Comparison of ENCODE assay signal across 14 mouse cellular contexts in the genomic region with DNA sequence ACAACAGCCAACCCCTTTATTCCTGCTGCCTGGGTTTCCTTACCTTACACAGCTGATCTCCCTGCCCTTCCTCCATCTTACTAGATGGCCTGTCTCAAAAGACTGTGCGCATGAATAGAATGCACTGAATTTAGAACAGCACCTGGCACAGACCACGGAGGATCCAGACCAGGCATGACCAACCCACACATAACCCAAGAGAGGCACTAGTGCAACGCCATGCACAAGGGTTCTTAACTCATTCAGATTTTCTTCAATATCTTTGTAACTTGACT. TPM values are rescaled to one million over a fixed set of nuclear protein-coding genes. Genes with fewer than 3 reads are reported as not detected.
DNase-seq lines count a peak whose midpoint lies in the region; ATAC-seq lines count a peak whose summit lies in the region.
"Had no signal": no experiment of that assay in that cellular context is flagged by ENCODE, and none has a peak within 500 bp of the region (broad histone marks: within the 10 kb centered on the region; RNA-seq: fewer than 3 reads in every experiment).

No protein-coding gene starts in this region.

- H3K9ac ChIP-seq in hindbrain, embryonic 11.5 days (ENCODE audit: low read depth, low read length): no peak overlapping the region
- peak overlapping the region; percentile 22; the same call in 1 of the 2 replicates for H3K9ac ChIP-seq in neural tube, embryonic 13.5 days
- H3K9ac ChIP-seq in neural tube, embryonic 15.5 days (replicated peaks): no peak overlapping the region
- H3K9ac ChIP-seq: limb, embryonic 12.5 days; midbrain, embryonic 12.5 days had no signal

- no peak for ATAC-seq in hindbrain, embryonic 11.5 days (ENCODE audit: low FRiP score)
- ATAC-seq in neural tube, embryonic 13.5 days (ENCODE audit: low read depth): no peak
- no peak for ATAC-seq in neural tube, embryonic 15.5 days (ENCODE audit: low FRiP score)
- ATAC-seq: activated CD4-positive, CD25-positive, alpha-beta regulatory T cell, adult 4 months had no signal

- 91% methylated on average over 3 of the region's 3 CpGs for WGBS in hindbrain, embryonic 10.5 days
- 89% methylated on average over 3 of the region's 3 CpGs for whole genome bisulfite sequencing in hindbrain, embryonic 11.5 days
- WGBS in neural tube, embryonic 13.5 days: 88% methylated on average over 3 of the region's 3 CpGs
- 81% methylated on average over 3 of the region's 3 CpGs for WGBS in neural tube, embryonic 15.5 days

- DNase-seq in cerebellum, adult 9-10 months: peak; percentile 65
- no peak for DNase-seq in cerebellum, postnatal 4 days (ENCODE audit: low spot score in 2 of 2)
- DNase-seq in hindbrain, embryonic 10.5 days (ENCODE audit: low spot score): no peak
- DNase-seq in hindbrain, embryonic 11.5 days (ENCODE audit: low spot score): no peak
- DNase-seq in thymus, postnatal 14 days: no peak
- DNase-seq in T-cell, adult 2 months (ENCODE audit: low spot score): no peak
- DNase-seq: gastrocnemius, postnatal 10 days; kidney, adult 9 months had no signal

- no peak overlapping the region for H3K4me2 ChIP-seq in hindbrain, embryonic 11.5 days (replicated peaks; ENCODE audit: low read depth, low read length)
- H3K4me2 ChIP-seq in neural tube, embryonic 13.5 days: no peak overlapping the region; the same call in 1 of the 2 replicates
- H3K4me2 ChIP-seq in neural tube, embryonic 15.5 days: no peak overlapping the region
- H3K4me2 ChIP-seq: limb, embryonic 12.5 days had no signal

- no peak overlapping the region for H3K4me3 ChIP-seq in hindbrain, embryonic 10.5 days
- no peak overlapping the region for H3K4me3 ChIP-seq in hindbrain, embryonic 11.5 days (ENCODE audit: low read depth, low read length)
- no peak overlapping the region for H3K4me3 ChIP-seq in neural tube, embryonic 13.5 days
- H3K4me3 ChIP-seq in neural tube, embryonic 15.5 days (replicated peaks): no peak overlapping the region
- H3K4me3 ChIP-seq: limb, embryonic 12.5 days; midbrain, embryonic 12.5 days; neural tube, embryonic 12.5 days had no signal

- peaks cover 57% of the 10 kb centered on the region for H3K4me1 ChIP-seq in hindbrain, embryonic 10.5 days (replicated peaks)
- peaks cover 3% of the 10 kb centered on the region; the same call in 1 of the 2 replicates for H3K4me1 ChIP-seq in hindbrain, embryonic 11.5 days (replicated peaks; ENCODE audit: control insufficient read depth, insufficient read depth, low read length)
- peaks cover 60% of the 10 kb centered on the region for H3K4me1 ChIP-seq in neural tube, embryonic 13.5 days (replicated peaks)
- peaks cover 45% of the 10 kb centered on the region for H3K4me1 ChIP-seq in neural tube, embryonic 15.5 days

- H3K27me3 ChIP-seq in hindbrain, embryonic 10.5 days (ENCODE audit: insufficient read depth, poor library complexity, severe bottlenecking): no peaks in the 10 kb centered on the region
- H3K27me3 ChIP-seq in hindbrain, embryonic 11.5 days (ENCODE audit: control insufficient read depth, insufficient read depth, low read length): no peaks in the 10 kb centered on the region
- H3K27me3 ChIP-seq in neural tube, embryonic 13.5 days: no peaks in the 10 kb centered on the region
- no peaks in the 10 kb centered on the region for H3K27me3 ChIP-seq in neural tube, embryonic 15.5 days (replicated peaks)
- H3K27me3 ChIP-seq: limb, embryonic 12.5 days; midbrain, embryonic 12.5 days; neural tube, embryonic 12.5 days had no signal

- no peaks in the 10 kb centered on the region for H3K9me3 ChIP-seq in hindbrain, embryonic 10.5 days
- H3K9me3 ChIP-seq in hindbrain, embryonic 11.5 days (ENCODE audit: control insufficient read depth, low read length): no peaks in the 10 kb centered on the region
- H3K9me3 ChIP-seq in neural tube, embryonic 13.5 days: no peaks in the 10 kb centered on the region
- no peaks in the 10 kb centered on the region for H3K9me3 ChIP-seq in neural tube, embryonic 15.5 days (replicated peaks)
- H3K9me3 ChIP-seq: limb, embryonic 12.5 days; midbrain, embryonic 12.5 days; neural tube, embryonic 12.5 days had no signal

- H3K27ac ChIP-seq in hindbrain, embryonic 10.5 days: peak overlapping the region; percentile 83
- no peak overlapping the region for H3K27ac ChIP-seq in hindbrain, embryonic 11.5 days (ENCODE audit: low read depth, low read length)
- H3K27ac ChIP-seq in neural tube, embryonic 13.5 days (replicated peaks): no peak overlapping the region
- H3K27ac ChIP-seq in neural tube, embryonic 15.5 days (replicated peaks): no peak overlapping the region; the same call in 1 of the 2 replicates
- H3K27ac ChIP-seq: neural tube, embryonic 12.5 days had no signal

- no peaks in the 10 kb centered on the region for H3K36me3 ChIP-seq in hindbrain, embryonic 10.5 days
- H3K36me3 ChIP-seq in hindbrain, embryonic 11.5 days (ENCODE audit: control insufficient read depth, insufficient read depth, low read length): no peaks in the 10 kb centered on the region
- no peaks in the 10 kb centered on the region for H3K36me3 ChIP-seq in neural tube, embryonic 13.5 days
- 0 out of 2 replicates have a peak, but pooled peaks cover 3% of the 10 kb centered on the region for H3K36me3 ChIP-seq in neural tube, embryonic 15.5 days
- H3K36me3 ChIP-seq: midbrain, embryonic 12.5 days; neural tube, embryonic 12.5 days had no signal

RNA-seq across cellular contexts. Expression of gene Appl2, which starts 2.9 kb away (rescaled TPM):
- polyA plus RNA-seq in hindbrain, embryonic 10.5 days (2016; fragmentation: Nextera tagmentation; extraction: Ambion mirVana): 29.6 and 35.2 TPM in 2 replicates
- 32.0 and 38.5 TPM in 2 replicates for polyA plus RNA-seq in hindbrain, embryonic 11.5 days (2014; fragmentation: Nextera tagmentation; extraction: Ambion mirVana)
- polyA plus RNA-seq in neural tube, embryonic 13.5 days (2015; fragmentation: Nextera tagmentation; extraction: Ambion mirVana): 42.7 and 51.0 TPM in 2 replicates
- 40.8 and 45.7 TPM in 2 replicates for polyA plus RNA-seq in neural tube, embryonic 15.5 days (2015; fragmentation: Nextera tagmentation; extraction: Ambion mirVana)
